Mouse (Mus musculus): ENCODE measurements around the gene Rnf207.

- TF ChIP-seq CTCF (IDR thresholded peaks at IDR 0.05; ENCODE audit: borderline replicate concordance, insufficient read depth, low read length), result no peak
- TF ChIP-seq POLR2A (IDR thresholded peaks at IDR 0.05; ENCODE audit: low read depth, low read length), result no peak
Measured at GRCm38 (mm10) chr4:152338419-152339292, 19.9 kb upstream of the Rnf207 start, which contains the start of gene Chd5.
